Mouse (Mus musculus): Measurements from ENCODE around the gene Dip2a.

- TF ChIP-seq POLR2A (IDR thresholded peaks at IDR 0.05; ENCODE audit: insufficient read depth, low read depth, low read length) (no peak), CTCF (IDR thresholded peaks at IDR 0.05) (no peak)
These were observed 38.4 kb downstream of the Dip2a start for GRCm38 (mm10) chr10:76306738-76307137.

Data from heart, adult 2 months (tissue).